Mouse (Mus musculus): ENCODE measurements around the gene Cldn5.

The Cldn5 gene

DNA sequence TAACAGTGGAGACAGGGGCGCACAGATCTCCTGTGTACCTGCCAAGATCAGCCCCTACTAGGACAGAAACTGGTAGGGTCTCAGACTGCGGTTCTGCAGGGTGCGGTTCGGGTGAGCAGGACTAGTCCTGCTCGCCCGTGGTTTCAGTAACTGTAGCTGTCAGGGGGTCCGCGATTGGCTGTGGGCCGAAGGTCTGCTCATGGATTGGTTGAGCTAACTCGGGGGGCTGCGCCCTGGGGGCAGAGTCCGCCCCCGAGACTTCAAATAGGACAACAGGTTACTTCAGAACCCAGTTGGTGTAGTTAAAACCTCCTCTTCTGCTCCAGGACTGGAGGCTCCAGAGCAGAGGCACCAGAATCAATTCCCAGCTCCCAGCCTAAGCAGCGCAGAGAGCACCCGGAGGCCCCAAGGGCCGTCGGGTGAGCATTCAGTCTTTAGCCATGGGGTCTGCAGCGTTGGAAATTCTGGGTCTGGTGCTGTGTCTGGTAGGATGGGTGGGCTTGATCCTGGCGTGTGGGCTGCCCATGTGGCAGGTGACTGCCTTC, at the start of gene Cldn5:
Cldn5 (plus strand) TSS at position 292 of the 545 bp plus-strand sequence.
- no peak for DNase-seq (ENCODE audit: low read depth)

DNA sequence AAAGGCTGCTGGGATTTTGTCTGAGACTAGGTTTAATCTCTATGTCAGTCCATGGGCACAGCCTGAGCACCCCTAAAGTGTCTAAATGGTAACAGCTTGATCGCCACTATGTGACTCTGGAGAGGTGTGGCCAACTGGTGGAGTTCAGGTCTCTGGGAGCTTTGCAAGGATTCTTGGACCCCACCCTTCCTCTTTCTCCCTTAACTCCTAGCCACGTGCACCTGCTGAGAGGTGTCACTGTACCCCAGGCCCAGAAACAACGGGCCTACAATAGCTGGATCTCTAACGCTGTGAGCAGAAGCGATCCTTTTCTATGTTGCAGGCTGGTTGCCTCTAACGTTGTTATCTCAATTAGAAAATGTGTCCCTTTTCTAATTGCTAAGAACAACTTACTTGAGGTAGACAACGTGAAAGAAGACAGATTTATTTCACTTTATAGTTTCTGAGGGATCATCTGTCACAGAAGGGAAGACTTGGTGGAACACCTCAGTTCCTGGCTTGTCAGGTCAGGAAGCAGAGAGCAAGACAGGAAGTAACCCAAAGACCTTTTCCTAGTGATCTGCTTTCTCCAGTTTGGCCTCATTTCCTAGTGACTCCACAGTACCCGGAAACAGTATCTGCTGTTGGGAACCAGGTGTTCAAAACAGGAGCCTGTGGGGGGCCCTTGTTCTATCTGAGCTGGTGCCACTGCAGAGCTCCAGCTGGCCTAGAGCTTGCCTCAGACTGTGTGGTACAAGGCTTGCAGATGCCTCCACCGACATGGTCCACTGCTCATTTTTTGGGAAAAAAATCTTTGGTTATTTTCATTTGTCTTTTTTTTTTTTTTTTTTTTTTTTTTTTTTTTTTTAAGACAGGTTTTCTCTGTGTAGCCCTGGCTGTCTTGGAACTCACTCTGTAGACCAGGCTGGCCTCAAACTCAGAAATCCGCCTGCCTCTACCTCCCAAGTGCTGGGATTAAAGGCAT, 48.8 kb upstream of the Cldn5 start:
- no peak for DNase-seq (ENCODE audit: low read depth)

DNA sequence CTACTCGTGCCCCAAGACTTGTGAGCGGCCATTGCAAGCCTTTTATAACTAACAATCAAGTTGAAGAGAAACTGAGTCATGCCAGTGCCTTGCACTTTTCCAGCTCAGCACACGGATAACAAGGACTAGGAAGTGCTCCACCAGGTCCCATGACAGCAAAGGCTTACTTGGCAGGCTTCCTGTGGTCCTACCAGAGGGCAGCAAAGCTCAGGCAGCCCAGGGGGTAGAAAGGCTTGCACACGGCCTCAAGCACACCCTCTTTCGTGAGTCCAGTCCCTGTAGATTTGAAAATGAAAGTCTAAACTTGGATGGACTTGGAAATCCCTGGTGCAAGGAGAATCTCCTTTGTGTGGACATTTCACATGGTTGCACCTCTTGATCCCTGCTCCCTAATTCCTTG, 47.5 kb upstream of the Cldn5 start:
- no peak for DNase-seq (ENCODE audit: low read depth)

DNA sequence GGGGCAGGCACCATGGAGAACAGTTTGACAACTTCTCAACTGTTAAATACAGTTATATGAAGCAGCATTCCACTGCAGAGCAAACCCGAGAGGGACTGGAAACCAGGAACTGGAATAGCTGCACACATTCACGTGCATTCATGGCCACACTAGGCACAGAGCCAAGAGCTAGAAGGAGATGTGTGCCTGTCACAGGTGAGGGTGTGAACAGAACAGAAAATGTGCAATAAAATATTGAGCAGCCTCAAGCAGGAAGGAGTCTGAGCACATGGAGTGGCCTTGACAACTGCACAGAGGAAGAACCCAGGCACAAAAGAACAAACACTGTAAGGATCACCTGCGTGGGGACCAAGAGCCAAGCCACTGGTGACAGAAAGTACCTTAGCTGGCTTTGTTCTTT, 46.0 kb upstream of the Cldn5 start:
- DNase-seq (ENCODE audit: low read depth), result no peak

DNA sequence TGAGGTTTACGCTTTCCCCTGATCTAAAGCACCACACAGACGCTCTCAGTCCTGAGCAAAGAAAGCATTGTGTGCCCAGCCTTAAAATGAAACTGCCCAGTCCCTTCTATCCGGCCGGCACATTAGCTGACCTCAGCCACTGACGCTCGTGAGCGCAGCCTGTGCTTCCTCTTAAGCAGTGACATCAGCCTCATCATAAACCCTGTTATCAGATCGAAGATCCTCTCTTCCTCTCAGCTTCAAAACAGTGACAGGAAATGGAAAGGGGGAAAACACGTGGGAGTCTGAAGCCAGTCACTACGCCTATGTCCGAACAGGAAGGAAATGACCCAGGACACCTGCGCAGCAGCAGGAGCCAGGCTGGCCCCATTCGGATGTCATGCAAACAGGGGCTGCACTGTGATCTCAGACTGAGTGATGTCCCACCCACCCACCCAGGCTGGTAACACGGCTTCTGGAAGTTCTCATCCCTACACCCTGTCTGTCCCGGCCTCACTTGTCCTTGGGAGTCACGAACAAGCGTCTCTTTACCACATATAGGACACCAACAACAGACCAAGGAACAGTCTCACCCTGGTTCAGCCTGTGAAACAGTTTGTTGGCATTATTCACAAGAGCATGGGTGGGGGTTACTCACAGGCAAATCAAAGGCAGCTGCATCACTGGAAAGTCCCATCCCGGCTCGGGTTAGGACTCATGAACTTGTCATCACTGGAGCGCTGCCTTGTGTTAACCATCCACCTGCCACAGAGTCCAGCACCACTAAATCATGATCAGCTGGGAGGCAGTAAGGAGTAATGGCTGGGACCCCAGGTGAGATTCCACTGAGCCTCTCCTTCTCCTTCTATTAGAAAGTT, 43.3 kb upstream of the Cldn5 start:
- DNase-seq (ENCODE audit: low read depth), result peak; percentile 7

DNA sequence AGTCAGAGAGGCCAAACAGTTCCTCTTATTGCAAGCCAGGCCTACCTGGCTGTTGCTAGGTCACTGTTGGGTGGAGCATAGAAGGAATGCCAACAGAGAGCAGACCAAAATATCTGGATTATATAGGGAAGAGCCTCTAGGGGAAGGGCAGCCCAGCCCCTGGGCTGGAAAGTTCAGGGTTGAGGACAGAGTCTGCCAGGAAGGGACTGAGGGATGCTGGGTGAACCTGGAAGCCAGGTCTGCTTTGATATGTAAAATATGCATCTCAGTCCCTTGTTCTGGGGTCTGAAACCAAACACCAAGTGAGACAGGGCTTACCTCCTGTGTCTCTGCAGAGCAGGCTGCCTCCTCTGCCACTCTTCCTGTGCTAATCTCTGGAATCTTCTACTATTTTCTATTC, 38.3 kb upstream of the Cldn5 start:
- no peak for DNase-seq (ENCODE audit: low read depth)

DNA sequence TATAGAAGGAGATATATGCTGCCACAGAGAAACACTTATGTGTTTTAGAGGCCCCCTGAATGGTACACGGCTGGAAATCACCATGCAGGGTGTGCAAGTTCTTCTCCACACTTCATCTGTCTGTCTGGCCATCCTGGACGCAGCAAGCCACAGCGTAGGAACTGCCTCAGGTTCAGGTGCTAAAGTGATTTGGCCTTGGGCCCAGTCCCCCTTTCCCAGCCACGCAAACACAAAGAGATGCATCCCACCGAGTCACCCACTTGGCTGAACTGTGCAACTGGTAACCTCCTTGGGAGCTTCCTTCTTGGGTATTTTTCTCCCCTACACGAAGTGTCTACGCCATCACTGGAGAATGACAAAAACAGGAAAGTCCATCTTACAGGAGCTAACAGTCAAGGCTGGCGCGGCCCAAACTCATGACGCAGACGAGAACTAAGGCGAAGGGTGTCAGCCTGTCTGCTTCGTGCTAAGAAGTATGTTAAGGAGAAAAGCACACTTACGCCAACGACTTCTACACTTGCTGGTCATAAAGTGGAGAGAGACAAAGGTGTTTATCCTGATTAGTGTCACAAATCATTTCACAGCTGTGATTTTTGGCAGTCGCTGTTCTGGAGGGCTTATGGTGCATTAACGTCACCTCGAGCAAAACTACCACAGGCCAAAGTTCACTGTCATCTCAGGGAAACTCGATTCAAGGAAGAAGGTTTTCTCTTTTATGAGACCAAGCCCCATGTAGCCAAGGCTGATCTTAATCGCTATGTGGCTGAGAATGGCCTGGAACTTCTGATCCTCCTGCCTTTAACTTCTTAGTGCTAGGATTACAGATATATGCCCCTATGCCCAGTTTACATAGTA, 30.2 kb upstream of the Cldn5 start:
- no peak for DNase-seq (ENCODE audit: low read depth)

DNA sequence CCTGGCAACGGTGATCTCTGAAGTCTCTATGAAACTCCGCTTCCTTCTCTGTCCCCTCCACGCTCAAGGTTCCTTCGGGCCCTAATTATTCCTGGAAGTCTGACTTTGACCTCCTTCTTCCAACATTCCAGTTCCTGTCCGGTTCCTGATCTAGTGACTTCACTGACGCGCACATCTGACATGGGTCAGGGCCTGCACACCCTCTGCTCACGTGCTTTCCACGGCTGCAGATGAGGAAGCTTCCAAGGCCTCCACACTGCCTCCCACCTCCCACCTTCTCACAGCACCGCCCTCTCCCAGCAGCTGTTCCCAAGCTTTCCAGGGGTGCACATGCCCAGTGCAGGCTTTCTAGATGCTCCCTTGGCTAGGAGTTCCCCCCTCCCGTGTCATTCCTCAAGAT, 25.5 kb upstream of the Cldn5 start:
- DNase-seq (ENCODE audit: low read depth), result no peak

DNA sequence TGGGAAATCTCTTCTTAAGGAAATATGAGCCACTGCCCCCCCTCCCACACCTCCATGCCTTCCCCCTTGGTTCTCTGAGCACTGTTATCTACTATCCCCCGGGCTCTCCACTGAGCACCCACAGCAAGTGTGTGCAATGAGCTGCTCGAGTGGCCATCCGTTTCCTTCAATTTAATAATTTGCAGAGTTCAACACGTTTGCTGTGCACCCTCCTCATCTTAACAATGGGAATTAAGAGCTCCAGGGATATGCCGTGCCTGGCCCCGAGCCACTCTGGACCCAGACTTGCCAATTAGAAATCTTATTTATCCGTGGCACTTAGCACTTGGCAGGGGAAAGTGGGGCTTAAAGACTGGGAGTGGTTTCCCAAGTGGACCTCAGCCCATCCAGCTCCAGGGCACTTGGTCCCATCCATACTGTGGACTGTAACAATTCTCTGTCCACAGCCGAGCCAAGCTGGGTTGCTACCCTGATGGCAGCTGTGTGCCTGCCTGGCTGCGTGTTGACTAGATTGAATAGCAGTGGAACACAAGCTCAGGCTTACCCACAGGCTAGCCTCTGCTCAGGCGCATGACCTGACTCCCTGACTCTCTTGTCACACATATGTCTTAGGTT, 24.7 kb upstream of the Cldn5 start:
- DNase-seq (ENCODE audit: low read depth), result no peak

DNA sequence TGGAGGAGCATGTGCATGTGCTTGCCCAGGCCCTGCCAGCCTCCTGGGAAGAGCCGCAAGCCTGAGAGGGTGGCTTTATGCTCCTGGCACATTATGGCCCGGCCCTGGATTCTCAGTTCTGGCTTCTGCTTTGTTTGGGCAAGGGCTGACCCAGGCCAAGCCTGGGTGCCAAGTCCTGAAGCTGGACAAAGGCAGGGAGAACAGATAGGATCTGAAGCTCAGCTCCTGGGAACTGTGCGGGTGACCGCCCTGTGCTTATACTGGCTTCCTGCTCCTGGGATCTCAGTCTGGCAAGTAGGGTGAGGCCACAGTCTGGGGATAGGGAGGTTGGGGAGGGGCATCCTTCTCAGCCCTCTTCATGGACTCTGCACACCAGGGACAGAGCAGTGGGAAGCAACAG, 14.9 kb upstream of the Cldn5 start:
- no peak for DNase-seq (ENCODE audit: low read depth)

DNA sequence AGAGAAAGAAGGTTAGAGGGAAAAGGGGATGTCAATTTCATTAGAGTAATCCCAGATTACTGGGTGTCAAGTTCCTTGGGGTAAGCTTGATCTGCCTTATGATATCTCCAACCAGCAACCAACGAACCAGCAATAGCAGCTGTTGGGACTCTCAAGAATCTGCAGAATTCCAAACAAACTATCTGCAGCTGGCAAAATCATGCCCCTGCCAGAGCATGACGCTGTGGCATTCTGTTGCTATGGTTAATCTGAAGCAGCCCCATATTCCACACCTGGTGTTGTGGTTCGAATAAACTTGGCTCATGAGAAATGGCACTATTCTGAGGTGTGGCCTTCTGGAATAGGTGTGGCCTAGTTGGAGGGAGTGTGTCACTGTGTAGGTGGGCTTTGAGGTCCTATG, 13.7 kb upstream of the Cldn5 start:
- DNase-seq (ENCODE audit: low read depth), result no peak

DNA sequence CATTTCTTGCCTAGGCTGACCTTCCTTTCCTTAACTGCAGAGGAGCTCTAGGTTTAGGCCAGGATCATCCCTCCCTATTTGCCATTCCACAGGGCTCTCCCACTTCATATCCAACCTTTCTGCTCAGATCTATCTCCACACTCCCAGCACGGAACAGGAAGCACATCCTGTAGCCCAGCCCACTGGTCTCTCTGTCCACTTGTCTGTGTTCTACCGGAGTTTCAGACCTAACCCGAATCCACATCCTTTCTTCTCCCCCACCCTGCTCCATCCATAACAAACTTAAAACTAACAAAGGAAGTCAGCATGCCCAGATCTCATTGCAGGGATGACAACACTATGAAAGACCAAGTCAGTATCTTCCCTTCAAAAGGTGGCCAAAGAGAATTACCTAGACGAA, 10.3 kb upstream of the Cldn5 start:
- no peak for DNase-seq (ENCODE audit: low read depth)

DNA sequence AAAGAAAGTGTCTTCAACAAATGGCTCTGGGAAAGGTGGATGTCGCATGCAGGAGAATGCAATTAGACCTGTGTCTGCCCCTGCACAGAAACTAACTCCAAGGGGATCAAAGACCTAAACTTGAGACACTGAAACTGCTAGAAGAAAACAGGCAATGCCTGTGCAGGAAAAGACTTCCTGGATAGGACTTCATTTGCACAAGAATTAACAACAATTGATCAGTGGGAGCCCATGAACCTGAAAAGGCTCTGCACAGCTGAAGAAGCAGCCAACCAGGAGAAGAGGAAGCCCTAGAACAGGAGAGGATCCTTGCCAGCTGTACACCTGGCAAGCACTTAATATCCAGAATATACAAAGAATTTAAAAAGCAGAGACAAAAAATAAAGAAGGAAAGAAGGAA, 7.1 kb upstream of the Cldn5 start:
- no peak for DNase-seq (ENCODE audit: low read depth)

DNA sequence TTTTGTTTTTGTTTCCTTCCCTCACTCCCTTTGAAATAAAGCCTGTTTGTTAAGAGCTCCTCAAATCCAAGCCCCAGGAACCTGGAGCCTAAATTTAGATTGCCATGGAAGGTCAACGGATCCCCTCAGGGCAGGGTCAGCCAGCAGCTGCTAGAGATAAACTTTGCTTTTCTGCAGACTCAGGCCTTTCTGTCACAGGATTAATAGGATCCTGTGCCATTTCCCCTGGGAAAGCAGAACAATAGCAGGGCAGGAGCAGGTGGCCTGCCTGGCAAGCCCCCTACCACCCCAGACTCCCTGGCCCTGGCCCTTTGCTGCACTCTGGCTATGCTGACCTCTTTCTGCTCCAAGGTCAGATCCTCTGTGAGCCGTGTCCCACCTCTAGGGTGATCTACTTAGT, 2.7 kb upstream of the Cldn5 start:
- no peak for DNase-seq (ENCODE audit: low read depth)

DNA sequence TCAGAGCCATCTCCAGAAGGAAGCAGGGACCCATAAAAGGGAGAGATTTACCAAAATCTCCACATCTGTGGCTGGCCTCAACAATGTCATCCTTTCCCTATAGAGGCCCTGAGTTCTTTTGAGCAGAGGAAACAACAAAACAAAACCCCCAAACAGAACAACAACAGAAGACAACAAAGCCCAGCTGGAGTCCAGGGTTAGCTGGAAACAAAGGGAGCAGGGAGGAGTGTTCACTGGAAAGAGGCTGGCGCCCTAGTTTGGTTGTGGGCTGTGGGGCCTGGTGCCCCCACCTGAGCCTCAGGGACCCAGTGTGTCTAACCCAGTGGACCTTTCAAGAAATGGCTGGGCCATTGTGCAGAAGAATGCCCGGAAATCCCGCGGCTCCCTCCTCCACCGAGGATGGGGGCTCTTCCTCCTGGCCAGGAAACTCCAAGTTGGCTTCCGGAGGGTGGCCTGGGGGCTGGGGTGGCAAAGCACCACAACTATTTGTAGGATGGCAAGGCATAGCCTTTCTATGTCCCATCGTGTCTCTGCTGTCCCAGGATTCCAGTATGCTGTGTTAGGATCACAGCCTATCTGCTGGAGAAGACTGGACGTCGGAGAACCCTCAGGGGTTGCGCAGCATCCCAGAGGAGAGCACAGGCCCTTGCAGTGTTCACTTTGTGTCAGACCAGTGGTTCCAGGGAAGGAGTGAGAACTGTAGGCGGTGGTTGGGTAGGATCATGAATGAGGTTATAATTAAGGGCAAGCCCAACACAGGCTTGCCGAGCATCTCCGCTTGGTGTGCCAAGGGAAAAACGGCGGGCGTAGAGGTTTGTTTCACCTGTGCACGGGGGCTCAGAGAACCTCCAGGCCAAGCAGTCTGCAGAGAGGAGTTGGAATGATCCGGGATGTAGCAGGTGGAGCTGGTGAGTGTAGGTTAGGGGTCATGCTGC, 759 bp upstream of the Cldn5 start:
- DNase-seq (ENCODE audit: low read depth), result no peak

DNA sequence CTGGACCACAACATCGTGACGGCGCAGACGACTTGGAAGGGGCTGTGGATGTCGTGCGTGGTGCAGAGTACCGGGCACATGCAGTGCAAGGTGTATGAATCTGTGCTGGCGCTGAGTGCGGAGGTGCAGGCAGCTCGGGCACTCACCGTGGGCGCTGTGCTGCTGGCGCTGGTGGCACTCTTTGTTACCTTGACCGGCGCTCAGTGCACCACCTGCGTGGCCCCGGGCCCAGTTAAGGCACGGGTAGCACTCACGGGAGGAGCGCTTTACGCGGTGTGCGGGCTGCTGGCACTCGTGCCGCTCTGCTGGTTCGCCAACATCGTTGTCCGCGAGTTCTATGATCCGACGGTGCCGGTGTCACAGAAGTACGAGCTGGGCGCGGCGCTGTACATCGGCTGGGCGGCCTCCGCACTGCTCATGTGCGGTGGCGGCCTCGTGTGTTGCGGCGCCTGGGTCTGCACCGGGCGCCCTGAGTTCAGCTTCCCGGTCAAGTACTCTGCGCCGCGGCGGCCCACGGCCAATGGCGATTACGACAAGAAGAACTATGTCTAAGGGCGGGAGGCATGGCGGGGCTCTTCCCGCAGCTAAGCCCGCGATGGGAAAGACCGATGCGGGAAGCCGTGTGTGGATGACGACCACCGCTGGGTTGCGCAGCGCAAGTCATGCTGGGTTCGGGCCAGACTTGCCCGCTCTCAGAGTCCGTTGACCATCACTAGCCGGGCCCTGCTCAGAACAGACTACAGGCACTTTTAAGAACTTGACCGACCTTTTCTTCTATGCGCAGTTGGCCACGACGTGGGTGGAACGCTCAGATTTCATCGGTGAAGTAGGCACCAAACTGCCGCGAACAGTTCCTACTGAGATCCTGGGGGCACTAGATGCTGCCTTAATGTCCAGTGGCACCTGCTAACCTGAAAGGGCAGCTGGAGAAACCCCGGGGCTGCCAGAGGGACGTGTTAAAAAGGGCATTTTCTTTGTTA, 744 bp downstream of the Cldn5 start:
- DNase-seq (ENCODE audit: low read depth), result no peak

DNA sequence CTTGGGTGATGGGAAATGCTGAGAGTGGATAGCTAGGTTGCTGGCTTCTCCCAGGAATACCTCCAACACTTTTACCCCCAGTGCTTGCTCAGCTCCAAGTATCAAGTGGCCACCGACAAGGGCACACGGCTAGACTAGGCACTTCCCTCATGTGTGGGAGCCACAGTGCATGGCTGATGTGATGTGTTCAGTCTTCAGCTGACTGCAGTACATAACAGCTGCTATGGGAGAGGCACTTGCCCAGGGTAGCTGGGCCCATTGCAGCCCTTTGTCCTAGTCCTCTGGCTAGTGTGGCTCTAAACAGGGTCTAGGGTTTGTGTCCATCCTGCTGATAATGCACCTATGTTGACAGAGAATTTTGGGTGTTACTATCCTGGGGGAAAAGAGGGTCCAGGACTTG, 1.8 kb downstream of the Cldn5 start:
- no peak for DNase-seq (ENCODE audit: low read depth)

DNA sequence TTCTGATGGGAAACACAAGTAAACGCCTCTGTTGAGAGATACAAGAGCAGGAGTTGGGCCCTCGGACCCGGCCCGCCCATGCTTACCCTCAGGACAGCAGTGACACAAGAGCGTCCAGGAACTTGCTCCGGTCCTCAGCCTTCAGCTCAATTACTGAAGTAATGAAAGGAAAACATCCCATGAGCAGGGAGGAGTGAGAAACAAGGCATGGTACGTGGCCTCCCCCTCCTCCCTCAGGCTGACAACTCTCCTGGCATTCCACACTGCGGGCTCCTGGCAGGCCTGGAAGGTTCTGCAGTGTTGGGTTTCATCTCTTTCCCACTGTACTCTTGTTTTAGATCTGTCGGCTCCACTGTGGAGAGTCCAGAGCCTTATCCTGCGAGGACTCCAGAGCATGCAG, 5.2 kb downstream of the Cldn5 start:
- DNase-seq (ENCODE audit: low read depth), result no peak

DNA sequence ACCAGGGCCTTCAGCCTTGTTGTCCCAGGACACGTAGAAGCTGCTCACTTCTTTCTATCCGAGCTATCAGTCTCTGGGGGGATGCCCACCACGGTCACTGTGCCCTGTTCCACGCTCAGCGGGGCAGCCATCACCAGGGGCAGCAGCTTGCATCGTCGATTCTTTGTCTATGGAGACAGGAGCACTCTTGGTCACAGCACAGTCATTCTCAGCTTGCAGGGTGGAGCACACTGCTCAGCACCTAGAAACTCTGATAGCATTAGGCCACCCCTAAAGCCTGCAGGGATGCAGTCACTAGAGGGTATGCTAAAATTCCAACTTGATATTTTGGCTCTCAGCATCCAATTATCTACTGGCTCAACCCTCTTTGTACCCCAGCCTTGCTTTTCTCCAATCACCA, 8.4 kb downstream of the Cldn5 start:
- no peak for DNase-seq (ENCODE audit: low read depth)

Measured in c-Kit-positive CD71-negative TER-119-negative erythroid progenitor cells, embryonic 14.5 days (primary cell).